Mouse (Mus musculus) fibroblast of lung, adult 2 months (primary cell): ENCODE measurements around the gene Slc39a8.

ENCODE experiments used
- DNase-seq: peaks from one replicate; pipeline ENCODE4 v3.0.0-alpha.2; 2011; ENCODE audit warnings: low read depth

Slc39a8 gene

GRCm38 (mm10) chr3:135825016-135825753 lies at the start of gene Slc39a8:
TSS of gene Slc39a8 (plus strand) at chr3:135825279.
- peak; percentile 31 for DNase-seq

GRCm38 (mm10) chr3:135785065-135785464 lies 40.0 kb upstream of the Slc39a8 start:
- DNase-seq, result no peak

GRCm38 (mm10) chr3:135796117-135796516 lies 29.0 kb upstream of the Slc39a8 start:
- DNase-seq, result no peak

GRCm38 (mm10) chr3:135798241-135798640 lies 26.8 kb upstream of the Slc39a8 start:
- DNase-seq, result no peak

GRCm38 (mm10) chr3:135798665-135799064 lies 26.4 kb upstream of the Slc39a8 start:
- peak; percentile 21 for DNase-seq

GRCm38 (mm10) chr3:135814665-135815064 lies 10.4 kb upstream of the Slc39a8 start:
- DNase-seq, result no peak

GRCm38 (mm10) chr3:135815973-135816727 lies 8.9 kb upstream of the Slc39a8 start:
- no peak for DNase-seq

GRCm38 (mm10) chr3:135817124-135817523 lies 8.0 kb upstream of the Slc39a8 start:
- DNase-seq, result no peak

GRCm38 (mm10) chr3:135824436-135824835 lies 643 bp upstream of the Slc39a8 start:
- no peak for DNase-seq

GRCm38 (mm10) chr3:135825754-135826683 lies 940 bp downstream of the Slc39a8 start:
- no peak for DNase-seq

- no peak for DNase-seq
Observed at GRCm38 (mm10) chr3:135826684-135827249, 1.7 kb downstream of the Slc39a8 start.

GRCm38 (mm10) chr3:135828000-135828399 lies 2.9 kb downstream of the Slc39a8 start:
- DNase-seq, result no peak

- no peak for DNase-seq
Observed at GRCm38 (mm10) chr3:135832496-135832895, 7.4 kb downstream of the Slc39a8 start.

- DNase-seq, result no peak
Observed at GRCm38 (mm10) chr3:135832907-135833306, 7.8 kb downstream of the Slc39a8 start.

- DNase-seq, result no peak
Observed at GRCm38 (mm10) chr3:135834988-135835387, 9.9 kb downstream of the Slc39a8 start.

GRCm38 (mm10) chr3:135839535-135839934 lies 14.5 kb downstream of the Slc39a8 start:
- DNase-seq, result no peak

GRCm38 (mm10) chr3:135840185-135840584 lies 15.1 kb downstream of the Slc39a8 start:
- DNase-seq, result no peak

GRCm38 (mm10) chr3:135841716-135842511 lies 16.8 kb downstream of the Slc39a8 start:
- DNase-seq, result no peak

- DNase-seq, result no peak
Observed at GRCm38 (mm10) chr3:135843181-135843580, 18.1 kb downstream of the Slc39a8 start.

GRCm38 (mm10) chr3:135843707-135844106 lies 18.6 kb downstream of the Slc39a8 start:
- DNase-seq, result no peak

- no peak for DNase-seq
Observed at GRCm38 (mm10) chr3:135844835-135845234, 19.8 kb downstream of the Slc39a8 start.
